Mouse (Mus musculus): ENCODE data around the gene Ablim2. TPM values are rescaled to one million over a fixed set of nuclear protein-coding genes. Genes with fewer than 3 reads are reported as not detected.
A peak's percentile ranks its signal among the peaks of the same experiment; 100 is the strongest.

Ablim2 gene
- polyA plus RNA-seq, 1 experiment from 2014 or later, result 6.6 TPM

DNA sequence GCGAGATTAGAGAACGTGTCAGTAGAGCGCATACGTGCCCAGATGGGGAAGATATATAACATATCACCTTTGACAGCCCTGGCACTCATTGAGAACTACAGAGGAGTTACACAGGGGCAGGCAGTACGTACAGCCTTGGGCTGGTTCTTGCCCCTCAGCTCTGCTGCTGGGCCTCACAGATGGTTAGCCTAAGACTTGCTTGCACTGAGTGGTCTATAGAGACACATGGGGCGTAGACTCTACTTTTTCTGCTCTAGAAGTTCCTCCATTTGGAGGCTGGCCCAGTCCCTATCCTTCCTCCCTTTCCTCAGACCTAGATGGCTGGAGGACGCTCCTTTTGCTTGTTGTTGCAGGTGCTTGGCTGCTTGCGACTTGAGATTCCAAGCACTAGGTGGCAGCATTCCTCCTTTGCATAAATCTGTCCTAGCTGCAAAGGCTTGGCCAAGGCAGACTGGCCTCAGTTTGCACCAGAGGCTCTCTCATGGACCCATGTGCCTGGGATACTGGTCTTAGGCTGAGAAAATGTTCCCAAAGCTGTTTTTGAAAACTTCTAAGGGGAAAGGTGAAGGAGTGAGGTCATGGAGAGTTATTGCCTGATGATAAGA, 112.8 kb downstream of the Ablim2 start:
- H3K4me3 ChIP-seq (replicated peaks), result no peak overlapping the region
- ATAC-seq, result peak; percentile 86
- H3K27me3 ChIP-seq, result no peaks in the 10 kb centered on the region
- H3K9me3 ChIP-seq, result no peaks in the 10 kb centered on the region
- 64% methylated on average over 8 of the region's 8 CpGs for whole genome bisulfite sequencing
- no peak overlapping the region for H3K4me2 ChIP-seq (replicated peaks)
- no peaks in the 10 kb centered on the region for H3K36me3 ChIP-seq
- H3K4me1 ChIP-seq (replicated peaks), result peaks cover 7% of the 10 kb centered on the region; the same call in 1 of the 2 replicates
- H3K27ac ChIP-seq, result no peak overlapping the region
- no peak overlapping the region for H3K9ac ChIP-seq (replicated peaks)

GRCm38 (mm10) chr5:35873382-35873781, 115.7 kb downstream of the Ablim2 start:
- Histone ChIP-seq H3K27ac (no peak overlapping the region), H3K4me1 (replicated peaks) (peaks cover 7% of the 10 kb centered on the region; the same call in 1 of the 2 replicates), H3K27me3 (no peaks in the 10 kb centered on the region), H3K4me3 (replicated peaks) (no peak overlapping the region), H3K9me3 (no peaks in the 10 kb centered on the region), H3K9ac (replicated peaks) (no peak overlapping the region), H3K4me2 (replicated peaks) (no peak overlapping the region), H3K36me3 (no peaks in the 10 kb centered on the region)
- WGBS, result 37% methylated on average over 4 of the region's 4 CpGs
- ATAC-seq, result no peak

GRCm38 (mm10) chr5:35876236-35876635, 118.6 kb downstream of the Ablim2 start:
- 96% methylated on average over 5 of the region's 5 CpGs for WGBS
- ATAC-seq, result no peak
- no peak overlapping the region for H3K4me2 ChIP-seq (replicated peaks)
- no peak overlapping the region for H3K9ac ChIP-seq (replicated peaks)
- H3K27me3 ChIP-seq, result no peaks in the 10 kb centered on the region
- peaks cover 11% of the 10 kb centered on the region for H3K4me1 ChIP-seq (replicated peaks)
- H3K27ac ChIP-seq, result no peak overlapping the region
- no peak overlapping the region for H3K4me3 ChIP-seq (replicated peaks)
- no peaks in the 10 kb centered on the region for H3K36me3 ChIP-seq
- no peaks in the 10 kb centered on the region for H3K9me3 ChIP-seq

- WGBS, result 83% methylated on average over 8 of the region's 8 CpGs
- Histone ChIP-seq H3K4me3 (replicated peaks) (no peak overlapping the region), H3K9ac (replicated peaks) (no peak overlapping the region), H3K4me2 (replicated peaks) (no peak overlapping the region), H3K27ac (no peak overlapping the region), H3K27me3 (no peaks in the 10 kb centered on the region), H3K4me1 (replicated peaks) (peaks cover 6% of the 10 kb centered on the region; the same call in 1 of the 2 replicates), H3K9me3 (no peaks in the 10 kb centered on the region), H3K36me3 (no peaks in the 10 kb centered on the region)
- ATAC-seq, result no peak
Measured at GRCm38 (mm10) chr5:35879199-35879598, 121.5 kb downstream of the Ablim2 start.

GRCm38 (mm10) chr5:35882391-35882790, 124.7 kb downstream of the Ablim2 start:
- no peak overlapping the region for H3K4me2 ChIP-seq (replicated peaks)
- no peak overlapping the region for H3K9ac ChIP-seq (replicated peaks)
- H3K36me3 ChIP-seq, result no peaks in the 10 kb centered on the region
- 56% methylated on average over 9 of the region's 9 CpGs for WGBS
- no peaks in the 10 kb centered on the region; the same call in 1 of the 2 replicates for H3K27me3 ChIP-seq
- H3K27ac ChIP-seq, result no peak overlapping the region
- no peak for ATAC-seq
- H3K9me3 ChIP-seq, result no peaks in the 10 kb centered on the region
- peaks cover 6% of the 10 kb centered on the region; the same call in 1 of the 2 replicates for H3K4me1 ChIP-seq (replicated peaks)
- H3K4me3 ChIP-seq (replicated peaks), result no peak overlapping the region

DNA sequence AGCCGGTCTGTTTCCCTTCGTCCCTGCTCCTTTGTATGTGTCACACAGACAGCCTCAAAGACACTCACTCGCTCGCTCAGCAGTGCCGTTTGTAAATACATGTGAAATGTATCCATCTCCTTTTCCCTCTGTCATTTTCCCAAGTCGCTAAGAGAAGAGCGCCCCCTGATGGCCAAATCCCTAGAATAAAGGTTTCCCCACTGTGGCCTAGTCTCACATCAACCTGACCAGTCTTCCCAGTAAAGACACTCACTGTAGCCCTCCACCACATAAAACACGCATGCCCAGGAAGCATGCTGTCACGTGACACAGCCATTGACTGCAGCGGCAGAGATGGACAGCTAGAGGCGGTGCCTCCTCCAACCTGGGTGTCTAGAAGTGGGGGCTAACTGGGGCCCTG, 126.6 kb downstream of the Ablim2 start:
- ATAC-seq, result peak; percentile 53; the same call in 1 of the 2 replicates
- H3K4me2 ChIP-seq (replicated peaks), result no peak overlapping the region

GRCm38 (mm10) chr5:35884689-35885088, 127.0 kb downstream of the Ablim2 start:
- no peaks in the 10 kb centered on the region; the same call in 1 of the 2 replicates for H3K27me3 ChIP-seq
- peaks cover 5% of the 10 kb centered on the region; the same call in 1 of the 2 replicates for H3K4me1 ChIP-seq (replicated peaks)
- H3K9me3 ChIP-seq, result no peaks in the 10 kb centered on the region
- no peak overlapping the region for H3K4me2 ChIP-seq (replicated peaks)
- no peak for ATAC-seq
- WGBS, result 96% methylated on average over 5 of the region's 5 CpGs
- H3K4me3 ChIP-seq (replicated peaks), result no peak overlapping the region
- H3K9ac ChIP-seq (replicated peaks), result no peak overlapping the region
- H3K36me3 ChIP-seq, result no peaks in the 10 kb centered on the region
- H3K27ac ChIP-seq, result no peak overlapping the region

More for the DNA sequence above, 126.6 kb downstream of the Ablim2 start:
- peaks cover 6% of the 10 kb centered on the region; the same call in 1 of the 2 replicates for H3K4me1 ChIP-seq (replicated peaks)
- H3K36me3 ChIP-seq, result no peaks in the 10 kb centered on the region
- no peak overlapping the region for H3K27ac ChIP-seq
- H3K9me3 ChIP-seq, result no peaks in the 10 kb centered on the region
- H3K4me3 ChIP-seq (replicated peaks), result no peak overlapping the region
- 39% methylated on average over 11 of the region's 11 CpGs for WGBS
- H3K9ac ChIP-seq (replicated peaks), result no peak overlapping the region
- H3K27me3 ChIP-seq, result no peaks in the 10 kb centered on the region; the same call in 1 of the 2 replicates

DNA sequence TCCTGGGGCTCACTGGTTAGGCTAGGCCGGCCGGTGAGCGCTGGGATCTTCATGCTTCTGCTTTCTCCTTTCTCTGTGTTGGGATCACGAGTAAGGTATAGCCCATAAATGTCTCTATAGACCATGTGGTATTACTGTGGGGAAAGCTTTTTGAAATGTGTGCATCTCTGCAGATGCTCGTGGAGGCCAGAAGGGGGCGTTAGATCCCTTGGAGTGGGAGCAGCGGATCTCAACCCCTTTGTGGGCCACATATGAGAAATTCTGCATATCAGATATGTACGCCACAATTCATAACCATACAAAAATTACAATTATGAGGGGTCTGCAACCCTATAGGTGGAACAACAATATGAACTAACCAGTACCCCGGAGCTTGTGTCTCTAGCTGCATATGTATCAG, 131.3 kb downstream of the Ablim2 start:
- Histone ChIP-seq H3K36me3 (no peaks in the 10 kb centered on the region), H3K9ac (replicated peaks) (no peak overlapping the region), H3K4me1 (replicated peaks) (peaks cover 6% of the 10 kb centered on the region; the same call in 1 of the 2 replicates), H3K9me3 (no peaks in the 10 kb centered on the region), H3K27me3 (no peaks in the 10 kb centered on the region; the same call in 1 of the 2 replicates), H3K4me2 (replicated peaks) (no peak overlapping the region), H3K4me3 (replicated peaks) (no peak overlapping the region), H3K27ac (no peak overlapping the region)
- no peak for ATAC-seq
- 54% methylated on average over 9 of the region's 9 CpGs for WGBS

- no peak overlapping the region for H3K27ac ChIP-seq
- ATAC-seq, result no peak
- no peak overlapping the region for H3K9ac ChIP-seq (replicated peaks)
- 44% methylated on average over 2 of the region's 2 CpGs for WGBS
- H3K4me2 ChIP-seq (replicated peaks), result no peak overlapping the region
- H3K36me3 ChIP-seq, result no peaks in the 10 kb centered on the region
- H3K27me3 ChIP-seq, result no peaks in the 10 kb centered on the region; the same call in 1 of the 2 replicates
- H3K4me3 ChIP-seq (replicated peaks), result no peak overlapping the region
- H3K4me1 ChIP-seq (replicated peaks), result peaks cover 8% of the 10 kb centered on the region
- no peaks in the 10 kb centered on the region for H3K9me3 ChIP-seq
Measured at GRCm38 (mm10) chr5:35889641-35890040, 132.0 kb downstream of the Ablim2 start.

DNA sequence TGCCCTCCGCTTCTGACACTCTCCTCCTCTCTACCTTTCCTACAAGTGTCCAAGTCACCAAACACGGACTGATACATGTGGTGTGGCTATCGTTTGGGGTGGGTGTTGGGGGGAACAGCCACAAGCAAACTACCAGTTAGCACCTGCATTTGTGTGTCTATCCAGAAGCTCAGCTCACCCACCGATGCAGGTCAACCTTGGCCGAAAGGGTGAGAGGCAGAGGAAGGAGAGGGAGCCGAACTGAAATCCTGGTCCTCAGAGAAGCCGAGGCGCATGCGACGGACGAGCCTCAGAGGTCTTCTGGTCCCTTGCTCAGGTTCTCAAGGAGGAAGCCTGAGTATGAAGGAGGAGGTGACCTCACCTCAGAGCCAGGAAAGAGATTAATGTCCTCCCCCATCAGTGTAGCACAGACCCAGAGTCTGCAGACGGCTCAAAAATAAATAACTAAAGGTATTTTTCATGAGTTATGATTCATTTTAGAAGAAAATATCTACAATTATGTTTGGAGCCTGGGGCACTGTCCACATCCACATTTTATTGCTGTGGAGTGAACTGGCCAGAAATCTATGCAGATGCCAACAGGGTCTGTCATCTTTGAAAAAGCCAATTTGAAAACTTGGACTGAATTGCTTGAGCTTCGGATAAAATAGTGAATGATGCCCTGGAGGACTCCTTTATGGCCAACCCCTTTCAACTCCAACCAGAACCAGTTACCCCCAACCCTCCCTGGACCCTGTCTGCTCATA, 133.5 kb downstream of the Ablim2 start:
- H3K36me3 ChIP-seq, result no peaks in the 10 kb centered on the region
- no peak overlapping the region for H3K9ac ChIP-seq (replicated peaks)
- no peak for ATAC-seq
- WGBS, result 92% methylated on average over 13 of the region's 13 CpGs
- no peaks in the 10 kb centered on the region for H3K27me3 ChIP-seq
- H3K4me2 ChIP-seq (replicated peaks), result no peak overlapping the region
- no peak overlapping the region for H3K27ac ChIP-seq
- H3K4me3 ChIP-seq (replicated peaks), result no peak overlapping the region
- H3K9me3 ChIP-seq, result no peaks in the 10 kb centered on the region
- H3K4me1 ChIP-seq (replicated peaks), result peaks cover 24% of the 10 kb centered on the region

DNA sequence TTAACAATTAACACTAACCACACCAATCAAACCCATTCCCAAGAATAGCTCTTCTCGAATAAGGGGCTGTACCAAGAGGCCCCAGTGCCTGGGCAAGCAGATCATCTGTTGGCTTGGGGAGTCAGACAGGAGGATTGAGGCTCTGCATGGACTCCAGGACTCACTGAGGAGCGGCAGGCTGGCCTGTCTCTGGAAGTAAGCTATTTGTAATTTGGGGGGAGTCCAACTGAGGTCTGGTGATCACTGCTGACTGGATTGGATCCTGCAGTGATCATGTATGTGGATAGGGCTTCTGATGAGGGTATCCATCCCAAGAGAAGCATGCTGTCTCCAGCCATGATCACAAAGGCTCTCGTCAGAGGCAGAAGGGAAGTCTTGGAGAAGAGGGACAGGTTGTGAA, 134.7 kb downstream of the Ablim2 start:
- whole genome bisulfite sequencing, result 87% methylated on average over 3 of the region's 3 CpGs

DNA sequence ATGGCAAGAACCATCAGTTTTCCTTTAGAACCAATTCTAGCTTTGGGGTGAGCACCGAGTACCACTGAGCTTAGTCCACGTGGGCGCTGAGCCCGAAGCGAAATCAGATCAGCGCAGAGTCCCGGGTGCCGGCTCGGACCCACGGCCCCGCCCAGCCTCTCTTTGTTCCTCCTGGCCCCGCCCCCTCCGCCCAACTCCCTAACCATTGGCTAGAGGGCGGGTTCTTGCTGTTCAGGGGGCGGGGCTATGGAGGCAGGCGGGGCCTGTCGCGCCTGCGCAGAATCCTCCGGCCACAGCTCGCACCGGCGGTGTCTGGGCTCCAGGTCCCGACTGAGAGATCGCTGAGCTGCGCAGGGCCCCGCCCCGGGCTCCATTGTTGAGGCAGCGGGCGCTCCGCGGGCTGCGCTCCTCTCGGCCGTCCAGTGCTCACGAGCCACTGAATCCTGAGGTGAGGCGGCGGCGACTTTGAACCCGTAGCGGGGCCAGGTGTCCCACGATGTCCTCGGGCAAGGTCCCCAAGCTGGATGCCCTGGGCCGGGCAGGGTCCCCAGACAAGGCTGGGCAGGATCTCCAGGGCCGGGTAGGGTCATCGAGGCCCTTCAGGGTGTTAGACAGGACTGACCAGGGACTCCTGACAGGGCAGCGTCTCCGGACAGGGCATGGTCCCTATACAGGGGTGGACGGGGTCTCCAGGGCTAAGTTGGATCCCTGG, 135.6 kb downstream of the Ablim2 start, which contains the start of gene Afap1:
Gene Afap1, plus strand, starts transcription at position 227 of the 712 bp plus-strand sequence.
- WGBS, result under 1% methylated on average over 49 of the region's 49 CpGs
- peak; percentile 96 for ATAC-seq
- Histone ChIP-seq H3K4me3 (replicated peaks) (peak within 1 kb of the TSS; percentile 91), H3K9ac (replicated peaks) (peak within 1 kb of the TSS; percentile 98), H3K36me3 (no peaks in the 10 kb centered on the region), H3K4me2 (replicated peaks) (peak within 1 kb of the TSS; percentile 97), H3K9me3 (no peaks in the 10 kb centered on the region), H3K27ac (peak within 1 kb of the TSS; percentile 89), H3K4me1 (replicated peaks) (peaks cover 43% of the 10 kb centered on the region), H3K27me3 (no peaks in the 10 kb centered on the region)

More for the DNA sequence above, 134.7 kb downstream of the Ablim2 start:
- peaks cover 36% of the 10 kb centered on the region for H3K4me1 ChIP-seq (replicated peaks)
- H3K36me3 ChIP-seq, result no peaks in the 10 kb centered on the region
- no peak for ATAC-seq
- H3K9me3 ChIP-seq, result no peaks in the 10 kb centered on the region
- no peaks in the 10 kb centered on the region for H3K27me3 ChIP-seq
- H3K9ac ChIP-seq (replicated peaks), result no peak overlapping the region
- H3K4me3 ChIP-seq (replicated peaks), result no peak overlapping the region
- H3K27ac ChIP-seq, result no peak overlapping the region
- peak overlapping the region; percentile 97; the same call in 1 of the 2 replicates for H3K4me2 ChIP-seq (replicated peaks)

Data from midbrain, embryonic 13.5 days (tissue).